Mouse (Mus musculus): ENCODE data around the gene Rorb. TPM values are rescaled to one million over a fixed set of nuclear protein-coding genes. Genes with fewer than 3 reads are reported as not detected.

Gene Rorb
- polyA plus RNA-seq, 1 experiment: 0.32 TPM

DNA sequence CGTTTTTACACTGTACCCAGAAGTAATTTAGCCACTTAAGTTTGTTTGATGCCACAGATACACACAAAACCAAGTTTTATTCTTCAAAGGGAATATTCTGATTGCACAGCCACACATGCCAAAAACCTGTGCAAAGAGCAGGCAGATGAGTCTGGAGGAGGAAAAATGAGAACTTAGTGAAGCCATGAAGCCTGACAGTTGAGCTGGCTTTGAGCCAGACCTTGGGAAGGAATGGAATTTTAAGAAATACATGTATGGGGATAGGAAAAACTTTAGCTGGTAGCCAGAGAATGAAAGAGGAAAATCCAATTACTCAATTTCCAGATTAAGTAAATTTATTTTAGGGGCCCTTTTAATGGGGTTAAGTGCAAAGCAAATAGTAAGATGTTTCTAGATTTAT lies 113.3 kb downstream of the Rorb start:
- H3K4me1 ChIP-seq (ENCODE audit: control insufficient read depth, insufficient read depth, low read length): no peaks in the 10 kb centered on the region
- no peak overlapping the region for H3K27ac ChIP-seq (ENCODE audit: control insufficient read depth, insufficient read depth, low read depth, low read length, poor library complexity)
- TF ChIP-seq CTCF (IDR thresholded peaks at IDR 0.05; ENCODE audit: control insufficient read depth, insufficient read depth, low read length) (no peak), POLR2A (IDR thresholded peaks at IDR 0.05; ENCODE audit: borderline replicate concordance, control insufficient read depth, low read depth, low read length) (no peak)
- WGBS: 34% methylated on average over 1 of the region's 1 CpGs
- H3K4me3 ChIP-seq (replicated peaks; ENCODE audit: control insufficient read depth, low read depth, low read length): no peak overlapping the region

DNA sequence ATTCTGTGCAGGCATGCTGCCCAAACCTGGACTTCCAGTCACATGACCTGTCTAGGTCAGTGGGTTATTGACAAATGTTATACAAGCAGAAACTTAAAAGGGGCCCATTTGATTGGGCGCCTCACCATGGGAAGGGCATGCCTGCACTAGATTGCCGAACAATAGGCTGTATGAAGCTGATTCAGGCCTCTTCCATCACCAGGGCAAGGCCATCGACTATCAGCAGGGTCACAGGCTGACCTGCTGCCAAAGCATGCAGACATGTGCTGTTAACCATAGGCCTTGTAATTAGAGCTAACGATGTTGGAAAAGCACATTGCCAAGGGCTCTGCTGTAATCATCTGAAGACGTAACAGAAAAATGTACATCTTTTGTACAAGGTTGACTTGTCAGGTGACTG lies 131.0 kb downstream of the Rorb start:
- Histone ChIP-seq H3K4me1 (ENCODE audit: control insufficient read depth, insufficient read depth, low read length) (no peaks in the 10 kb centered on the region), H3K27ac (ENCODE audit: control insufficient read depth, insufficient read depth, low read depth, low read length, poor library complexity) (no peak overlapping the region), H3K4me3 (replicated peaks; ENCODE audit: control insufficient read depth, low read depth, low read length) (no peak overlapping the region)
- TF ChIP-seq CTCF (IDR thresholded peaks at IDR 0.05; ENCODE audit: control insufficient read depth, insufficient read depth, low read length): no peak
- 74% methylated on average over 5 of the region's 5 CpGs for WGBS

DNA sequence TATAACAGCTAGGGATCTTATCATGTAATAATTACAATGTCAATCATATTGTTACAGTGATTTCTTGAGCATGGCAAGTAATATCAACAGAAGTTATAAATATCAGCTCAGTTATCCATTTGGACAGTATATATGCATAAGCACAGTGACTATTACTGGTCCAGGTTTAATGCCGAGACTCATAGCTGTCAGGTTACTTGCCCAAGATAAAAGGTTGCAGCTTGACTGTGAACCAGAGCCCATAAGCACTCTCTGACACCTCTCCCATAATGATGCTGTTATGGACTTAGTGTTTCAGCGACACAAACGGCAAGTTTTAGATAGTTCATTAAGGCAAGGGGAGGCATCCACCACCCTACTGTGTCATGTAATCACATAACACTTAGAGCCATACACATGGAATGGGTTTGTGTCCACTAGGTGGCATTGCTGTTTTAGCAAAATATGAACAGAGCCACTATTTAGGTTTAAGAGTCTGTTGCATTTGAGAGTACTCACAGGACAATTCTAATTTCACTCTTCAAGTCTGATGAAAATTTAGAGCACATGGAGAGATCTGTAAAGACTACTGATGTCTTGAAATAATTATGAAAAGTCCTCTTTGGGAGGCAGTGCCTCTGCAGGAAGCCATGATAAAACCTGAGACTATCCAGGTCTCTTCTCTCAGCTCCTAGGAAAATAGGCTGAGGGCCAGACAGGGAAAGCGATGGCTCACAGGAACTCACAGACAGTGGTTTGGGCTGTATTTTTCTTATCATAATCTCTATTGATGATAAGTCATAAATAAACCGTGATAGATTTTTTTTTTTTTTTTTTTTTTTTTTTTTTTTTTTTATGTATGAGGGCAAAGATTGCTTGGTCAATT lies 136.0 kb downstream of the Rorb start:
- WGBS: 60% methylated on average over 5 of the region's 5 CpGs
- TF ChIP-seq CTCF (IDR thresholded peaks at IDR 0.05; ENCODE audit: control insufficient read depth, insufficient read depth, low read length) (no peak), POLR2A (IDR thresholded peaks at IDR 0.05; ENCODE audit: borderline replicate concordance, control insufficient read depth, low read depth, low read length) (no peak)
- no peaks in the 10 kb centered on the region for H3K4me1 ChIP-seq (ENCODE audit: control insufficient read depth, insufficient read depth, low read length)
- no peak overlapping the region for H3K27ac ChIP-seq (ENCODE audit: control insufficient read depth, insufficient read depth, low read depth, low read length, poor library complexity)
- H3K4me3 ChIP-seq (replicated peaks; ENCODE audit: control insufficient read depth, low read depth, low read length): no peak overlapping the region

DNA sequence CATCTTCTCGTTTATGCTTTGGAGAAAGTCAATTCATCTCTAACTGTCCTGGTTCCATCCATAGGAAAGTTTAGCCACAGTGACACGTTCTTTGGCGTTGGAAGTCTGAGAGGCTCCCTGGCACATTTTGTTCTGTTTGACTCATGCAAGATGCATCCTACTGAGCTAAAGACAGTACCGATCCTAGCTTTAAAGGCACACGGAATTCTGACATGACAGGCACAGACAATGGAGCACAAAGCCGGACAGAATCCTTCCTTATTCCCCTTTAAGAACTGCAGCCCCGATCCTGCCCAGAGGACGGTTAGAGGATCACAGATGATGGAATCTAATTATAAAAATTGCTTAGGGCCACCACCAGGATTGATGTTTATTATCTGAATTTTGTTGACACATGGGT lies 141.6 kb downstream of the Rorb start:
- TF ChIP-seq CTCF (IDR thresholded peaks at IDR 0.05; ENCODE audit: control insufficient read depth, insufficient read depth, low read length): no peak
- TF ChIP-seq POLR2A (IDR thresholded peaks at IDR 0.05; ENCODE audit: borderline replicate concordance, control insufficient read depth, low read depth, low read length): no peak
- WGBS: 75% methylated on average over 8 of the region's 8 CpGs
- no peak overlapping the region for H3K27ac ChIP-seq (ENCODE audit: control insufficient read depth, insufficient read depth, low read depth, low read length, poor library complexity)
- no peak overlapping the region for H3K4me3 ChIP-seq (replicated peaks; ENCODE audit: control insufficient read depth, low read depth, low read length)
- H3K4me1 ChIP-seq (ENCODE audit: control insufficient read depth, insufficient read depth, low read length): no peaks in the 10 kb centered on the region

DNA sequence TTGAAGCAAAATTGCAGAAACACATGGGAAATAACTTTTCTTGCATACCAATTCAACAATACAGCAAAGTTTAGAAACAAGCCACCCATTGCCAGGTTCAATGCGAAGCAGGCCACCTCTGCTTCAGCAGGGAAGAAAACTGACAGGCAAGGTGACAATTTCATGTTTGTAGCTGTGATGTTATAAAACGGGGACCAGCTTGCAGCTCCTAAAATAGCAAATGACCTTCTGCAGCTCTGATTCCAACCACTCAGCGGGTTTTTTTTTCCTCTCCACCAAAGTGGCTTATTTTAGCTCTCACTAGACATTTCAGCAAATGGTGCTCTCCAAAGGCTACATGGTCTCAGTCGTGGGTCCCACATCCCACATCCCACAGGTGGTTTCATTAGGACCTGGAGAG lies 143.7 kb downstream of the Rorb start:
- no peak overlapping the region for H3K27ac ChIP-seq (ENCODE audit: control insufficient read depth, insufficient read depth, low read depth, low read length, poor library complexity)
- 59% methylated on average over 4 of the region's 4 CpGs for WGBS
- TF ChIP-seq CTCF (IDR thresholded peaks at IDR 0.05; ENCODE audit: control insufficient read depth, insufficient read depth, low read length): no peak
- TF ChIP-seq POLR2A (IDR thresholded peaks at IDR 0.05; ENCODE audit: borderline replicate concordance, control insufficient read depth, low read depth, low read length): no peak
- no peak overlapping the region for H3K4me3 ChIP-seq (replicated peaks; ENCODE audit: control insufficient read depth, low read depth, low read length)
- H3K4me1 ChIP-seq (ENCODE audit: control insufficient read depth, insufficient read depth, low read length): no peaks in the 10 kb centered on the region

DNA sequence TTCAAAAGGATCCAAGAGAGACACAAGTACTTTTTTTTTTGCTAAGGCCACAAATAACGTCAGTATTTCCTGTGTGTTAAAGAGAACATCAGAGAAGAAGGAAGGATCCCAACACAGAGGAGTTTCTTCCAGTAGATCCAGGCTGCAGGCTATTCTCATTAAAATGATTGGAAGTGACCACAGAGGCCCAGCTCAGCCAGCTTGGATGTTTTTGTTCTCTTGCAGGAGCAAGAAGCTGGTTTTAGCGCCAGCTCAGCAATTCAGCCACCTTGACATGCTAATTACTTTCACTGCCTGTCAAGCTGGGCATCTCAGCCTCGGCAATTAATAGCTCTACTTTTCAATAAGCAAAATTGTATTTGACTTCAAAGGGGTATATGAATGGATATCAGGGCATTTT lies 151.1 kb downstream of the Rorb start:
- Histone ChIP-seq H3K4me3 (replicated peaks; ENCODE audit: control insufficient read depth, low read depth, low read length) (no peak overlapping the region), H3K4me1 (ENCODE audit: control insufficient read depth, insufficient read depth, low read length) (no peaks in the 10 kb centered on the region), H3K27ac (ENCODE audit: control insufficient read depth, insufficient read depth, low read depth, low read length, poor library complexity) (no peak overlapping the region)
- WGBS: 22% methylated on average over 3 of the region's 3 CpGs
- TF ChIP-seq CTCF (IDR thresholded peaks at IDR 0.05; ENCODE audit: control insufficient read depth, insufficient read depth, low read length): no peak
- TF ChIP-seq POLR2A (IDR thresholded peaks at IDR 0.05; ENCODE audit: borderline replicate concordance, control insufficient read depth, low read depth, low read length): no peak

DNA sequence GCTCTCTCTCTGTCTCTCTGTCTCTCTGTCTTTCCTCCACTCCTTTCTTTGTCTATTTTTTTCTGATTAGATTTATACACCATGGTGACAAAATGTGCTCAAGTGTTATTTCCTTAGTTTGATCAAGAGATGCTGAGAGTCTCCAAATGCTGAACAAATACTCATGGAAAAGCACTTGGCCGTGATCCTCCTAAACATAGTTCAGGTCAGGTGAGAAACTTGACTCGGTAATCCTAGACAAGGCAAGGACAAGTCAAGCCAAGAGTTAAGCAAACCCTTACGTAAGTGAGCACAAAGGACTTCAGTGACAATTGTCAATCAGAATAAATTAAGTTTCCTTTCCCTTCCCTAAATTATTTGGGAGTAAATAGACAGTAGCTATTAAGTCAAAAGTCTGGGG lies 158.2 kb downstream of the Rorb start:
- 79% methylated on average over 3 of the region's 3 CpGs for WGBS
- no peaks in the 10 kb centered on the region for H3K4me1 ChIP-seq (ENCODE audit: control insufficient read depth, insufficient read depth, low read length)
- no peak overlapping the region for H3K4me3 ChIP-seq (replicated peaks; ENCODE audit: control insufficient read depth, low read depth, low read length)
- no peak for TF ChIP-seq POLR2A (IDR thresholded peaks at IDR 0.05; ENCODE audit: borderline replicate concordance, control insufficient read depth, low read depth, low read length)
- TF ChIP-seq CTCF (IDR thresholded peaks at IDR 0.05; ENCODE audit: control insufficient read depth, insufficient read depth, low read length): no peak
- H3K27ac ChIP-seq (ENCODE audit: control insufficient read depth, insufficient read depth, low read depth, low read length, poor library complexity): no peak overlapping the region

DNA sequence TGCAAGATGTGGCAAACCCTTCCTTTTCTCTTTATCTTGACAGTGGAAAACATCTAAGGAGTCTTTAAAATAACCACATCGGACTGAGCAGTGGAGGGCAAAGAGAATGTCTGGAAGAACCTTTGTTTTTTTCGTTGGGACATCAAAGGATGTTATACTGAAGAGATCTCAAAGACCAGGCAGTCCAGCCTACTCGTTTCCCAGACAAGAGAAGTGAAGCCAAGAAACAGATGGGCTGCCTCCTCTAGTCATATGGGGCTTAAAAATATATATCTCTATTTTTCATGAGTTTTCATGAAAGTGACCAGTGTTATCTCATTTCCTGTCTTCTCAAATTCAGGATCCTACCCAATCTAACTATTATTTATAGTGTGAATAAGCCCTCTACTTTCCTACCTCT lies 163.8 kb downstream of the Rorb start:
- Histone ChIP-seq H3K4me3 (replicated peaks; ENCODE audit: control insufficient read depth, low read depth, low read length) (no peak overlapping the region), H3K4me1 (ENCODE audit: control insufficient read depth, insufficient read depth, low read length) (no peaks in the 10 kb centered on the region), H3K27ac (ENCODE audit: control insufficient read depth, insufficient read depth, low read depth, low read length, poor library complexity) (no peak overlapping the region)
- WGBS: 51% methylated on average over 3 of the region's 3 CpGs
- TF ChIP-seq POLR2A (IDR thresholded peaks at IDR 0.05; ENCODE audit: borderline replicate concordance, control insufficient read depth, low read depth, low read length): no peak
- no peak for TF ChIP-seq CTCF (IDR thresholded peaks at IDR 0.05; ENCODE audit: control insufficient read depth, insufficient read depth, low read length)

DNA sequence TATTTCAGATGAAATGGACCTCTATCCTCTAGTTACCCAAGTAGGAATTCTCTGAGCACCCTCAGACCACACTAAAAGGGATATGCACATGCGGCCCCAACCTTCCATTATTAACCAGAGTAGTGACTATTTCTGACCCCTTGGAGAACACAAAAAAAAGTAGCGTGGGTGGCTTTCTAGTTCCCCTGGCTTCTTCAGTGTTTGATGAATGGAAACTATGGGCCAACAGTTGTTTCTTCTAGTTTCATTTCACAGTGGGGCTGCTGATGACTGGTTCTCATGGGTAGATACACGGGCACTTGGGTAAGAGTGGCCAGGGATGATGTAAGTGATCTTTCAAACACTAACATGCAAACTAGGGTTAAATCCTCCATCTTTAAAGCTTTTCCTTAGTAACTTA lies 165.7 kb downstream of the Rorb start:
- 71% methylated on average over 3 of the region's 3 CpGs for WGBS
- Histone ChIP-seq H3K4me1 (ENCODE audit: control insufficient read depth, insufficient read depth, low read length) (no peaks in the 10 kb centered on the region), H3K4me3 (replicated peaks; ENCODE audit: control insufficient read depth, low read depth, low read length) (no peak overlapping the region), H3K27ac (ENCODE audit: control insufficient read depth, insufficient read depth, low read depth, low read length, poor library complexity) (no peak overlapping the region)
- TF ChIP-seq CTCF (IDR thresholded peaks at IDR 0.05; ENCODE audit: control insufficient read depth, insufficient read depth, low read length) (no peak), POLR2A (IDR thresholded peaks at IDR 0.05; ENCODE audit: borderline replicate concordance, control insufficient read depth, low read depth, low read length) (no peak)

All from bone marrow, adult 2 months (tissue).